Mouse (Mus musculus): ENCODE measurements around the gene Nsd1. TPM values are rescaled to one million over a fixed set of nuclear protein-coding genes. Genes with fewer than 3 reads are reported as not detected.

Nsd1 gene
- polyA plus RNA-seq, 1 experiment from 2014 or later: 52.3 TPM

- Histone ChIP-seq H3K4me1 (ENCODE audit: control insufficient read depth, insufficient read depth, low read length) (no peaks in the 10 kb centered on the region), H3K9ac (ENCODE audit: low read length) (no peak overlapping the region), H3K4me3 (ENCODE audit: low read depth, low read length) (no peak overlapping the region), H3K36me3 (ENCODE audit: control insufficient read depth, insufficient read depth, low read length) (peaks cover 88% of the 10 kb centered on the region), H3K9me3 (replicated peaks; ENCODE audit: control insufficient read depth, low read length) (no peaks in the 10 kb centered on the region), H3K27ac (ENCODE audit: low read depth, low read length) (no peak overlapping the region), H3K27me3 (replicated peaks; ENCODE audit: control insufficient read depth, insufficient read depth, low read length) (no peaks in the 10 kb centered on the region), H3K4me2 (ENCODE audit: low read length) (no peak overlapping the region)
- ATAC-seq (no peak), DNase-seq (ENCODE audit: low spot score) (no peak)
- WGBS: 91% methylated on average over 8 of the region's 8 CpGs
Observed at GRCm38 (mm10) chr13:55312028-55312630, 102.5 kb downstream of the Nsd1 start.

GRCm38 (mm10) chr13:55313051-55313450 is 103.5 kb downstream of the Nsd1 start:
- Histone ChIP-seq H3K27ac (ENCODE audit: low read depth, low read length) (no peak overlapping the region), H3K36me3 (ENCODE audit: control insufficient read depth, insufficient read depth, low read length) (peaks cover 89% of the 10 kb centered on the region), H3K4me3 (ENCODE audit: low read depth, low read length) (no peak overlapping the region), H3K4me1 (ENCODE audit: control insufficient read depth, insufficient read depth, low read length) (no peaks in the 10 kb centered on the region), H3K27me3 (replicated peaks; ENCODE audit: control insufficient read depth, insufficient read depth, low read length) (no peaks in the 10 kb centered on the region), H3K4me2 (ENCODE audit: low read length) (no peak overlapping the region), H3K9ac (ENCODE audit: low read length) (no peak overlapping the region), H3K9me3 (replicated peaks; ENCODE audit: control insufficient read depth, low read length) (no peaks in the 10 kb centered on the region)
- 88% methylated on average over 9 of the region's 9 CpGs for WGBS
- ATAC-seq: no peak
- no peak for DNase-seq (ENCODE audit: low spot score)

GRCm38 (mm10) chr13:55314891-55315412 is 105.4 kb downstream of the Nsd1 start:
- Histone ChIP-seq H3K9ac (ENCODE audit: low read length) (no peak overlapping the region), H3K27ac (ENCODE audit: low read depth, low read length) (no peak overlapping the region), H3K9me3 (replicated peaks; ENCODE audit: control insufficient read depth, low read length) (no peaks in the 10 kb centered on the region), H3K4me3 (ENCODE audit: low read depth, low read length) (no peak overlapping the region), H3K4me2 (ENCODE audit: low read length) (no peak overlapping the region), H3K36me3 (ENCODE audit: control insufficient read depth, insufficient read depth, low read length) (peaks cover 94% of the 10 kb centered on the region), H3K4me1 (ENCODE audit: control insufficient read depth, insufficient read depth, low read length) (no peaks in the 10 kb centered on the region), H3K27me3 (replicated peaks; ENCODE audit: control insufficient read depth, insufficient read depth, low read length) (no peaks in the 10 kb centered on the region)
- ATAC-seq: no peak
- no peak for DNase-seq (ENCODE audit: low spot score)
- 88% methylated on average over 2 of the region's 2 CpGs for WGBS

- H3K9ac ChIP-seq (ENCODE audit: low read length): no peak overlapping the region
- H3K9me3 ChIP-seq (replicated peaks; ENCODE audit: control insufficient read depth, low read length): no peaks in the 10 kb centered on the region
- H3K4me3 ChIP-seq (ENCODE audit: low read depth, low read length): no peak overlapping the region
- no peaks in the 10 kb centered on the region for H3K27me3 ChIP-seq (replicated peaks; ENCODE audit: control insufficient read depth, insufficient read depth, low read length)
- peaks cover 18% of the 10 kb centered on the region for H3K4me1 ChIP-seq (ENCODE audit: control insufficient read depth, insufficient read depth, low read length)
- WGBS: 83% methylated on average over 3 of the region's 3 CpGs
- no peak overlapping the region for H3K4me2 ChIP-seq (ENCODE audit: low read length)
- DNase-seq (ENCODE audit: low spot score): no peak
- no peak for ATAC-seq
- H3K27ac ChIP-seq (ENCODE audit: low read depth, low read length): no peak overlapping the region
- peaks cover 71% of the 10 kb centered on the region for H3K36me3 ChIP-seq (ENCODE audit: control insufficient read depth, insufficient read depth, low read length)
Observed at GRCm38 (mm10) chr13:55318351-55318750, 108.8 kb downstream of the Nsd1 start.

GRCm38 (mm10) chr13:55319931-55320533 is 110.5 kb downstream of the Nsd1 start, which contains the start of gene Prelid1:
Gene Prelid1, plus strand, starts transcription at chr13:55320500.
- H3K4me1 ChIP-seq (ENCODE audit: control insufficient read depth, insufficient read depth, low read length): peaks cover 18% of the 10 kb centered on the region
- peak within 1 kb of the TSS; percentile 53; the same call in 1 of the 2 replicates for H3K27ac ChIP-seq (ENCODE audit: low read depth, low read length)
- peak within 1 kb of the TSS; percentile 93 for H3K4me3 ChIP-seq (ENCODE audit: low read depth, low read length)
- ATAC-seq: no peak
- no peaks in the 10 kb centered on the region for H3K9me3 ChIP-seq (replicated peaks; ENCODE audit: control insufficient read depth, low read length)
- 89% methylated on average over 4 of the region's 4 CpGs for WGBS
- peak within 1 kb of the TSS; percentile 96 for H3K4me2 ChIP-seq (ENCODE audit: low read length)
- H3K36me3 ChIP-seq (ENCODE audit: control insufficient read depth, insufficient read depth, low read length): peaks cover 69% of the 10 kb centered on the region
- no peaks in the 10 kb centered on the region for H3K27me3 ChIP-seq (replicated peaks; ENCODE audit: control insufficient read depth, insufficient read depth, low read length)
- no peak for DNase-seq (ENCODE audit: low spot score)
- H3K9ac ChIP-seq (ENCODE audit: low read length): peak within 1 kb of the TSS; percentile 92

GRCm38 (mm10) chr13:55321434-55322129 is 112.0 kb downstream of the Nsd1 start, which contains the start of gene Rab24:
Gene Rab24, minus strand, starts transcription at chr13:55321946.
- H3K4me3 ChIP-seq (ENCODE audit: low read depth, low read length): peak within 1 kb of the TSS; percentile 93
- DNase-seq (ENCODE audit: low spot score) (peak; percentile 95), ATAC-seq (peak; percentile 96)
- H3K4me2 ChIP-seq (ENCODE audit: low read length): peak within 1 kb of the TSS; percentile 96
- H3K36me3 ChIP-seq (ENCODE audit: control insufficient read depth, insufficient read depth, low read length): peaks cover 71% of the 10 kb centered on the region
- peak within 1 kb of the TSS; percentile 92 for H3K9ac ChIP-seq (ENCODE audit: low read length)
- H3K27me3 ChIP-seq (replicated peaks; ENCODE audit: control insufficient read depth, insufficient read depth, low read length): no peaks in the 10 kb centered on the region
- H3K27ac ChIP-seq (ENCODE audit: low read depth, low read length): peak within 1 kb of the TSS; percentile 54
- H3K4me1 ChIP-seq (ENCODE audit: control insufficient read depth, insufficient read depth, low read length): peaks cover 18% of the 10 kb centered on the region
- WGBS: under 1% methylated on average over 72 of the region's 73 CpGs
- no peaks in the 10 kb centered on the region for H3K9me3 ChIP-seq (replicated peaks; ENCODE audit: control insufficient read depth, low read length)

GRCm38 (mm10) chr13:55322130-55322825 is 112.7 kb downstream of the Nsd1 start:
- Histone ChIP-seq H3K27ac (ENCODE audit: low read depth, low read length) (peak overlapping the region; percentile 54), H3K4me1 (ENCODE audit: control insufficient read depth, insufficient read depth, low read length) (peaks cover 22% of the 10 kb centered on the region), H3K4me3 (ENCODE audit: low read depth, low read length) (peak overlapping the region; percentile 93), H3K9ac (ENCODE audit: low read length) (peak overlapping the region; percentile 92), H3K27me3 (replicated peaks; ENCODE audit: control insufficient read depth, insufficient read depth, low read length) (no peaks in the 10 kb centered on the region), H3K36me3 (ENCODE audit: control insufficient read depth, insufficient read depth, low read length) (peaks cover 68% of the 10 kb centered on the region), H3K9me3 (replicated peaks; ENCODE audit: control insufficient read depth, low read length) (no peaks in the 10 kb centered on the region), H3K4me2 (ENCODE audit: low read length) (peak overlapping the region; percentile 96)
- 2% methylated on average over 31 of the region's 31 CpGs for WGBS
- DNase-seq (ENCODE audit: low spot score): peak; percentile 67
- peak; percentile 10 for ATAC-seq

GRCm38 (mm10) chr13:55325596-55325995 is 116.0 kb downstream of the Nsd1 start:
- Histone ChIP-seq H3K36me3 (ENCODE audit: control insufficient read depth, insufficient read depth, low read length) (peaks cover 39% of the 10 kb centered on the region), H3K9ac (ENCODE audit: low read length) (no peak overlapping the region), H3K27ac (ENCODE audit: low read depth, low read length) (no peak overlapping the region), H3K4me1 (ENCODE audit: control insufficient read depth, insufficient read depth, low read length) (peaks cover 37% of the 10 kb centered on the region), H3K4me3 (ENCODE audit: low read depth, low read length) (no peak overlapping the region), H3K9me3 (replicated peaks; ENCODE audit: control insufficient read depth, low read length) (no peaks in the 10 kb centered on the region), H3K4me2 (ENCODE audit: low read length) (no peak overlapping the region), H3K27me3 (replicated peaks; ENCODE audit: control insufficient read depth, insufficient read depth, low read length) (no peaks in the 10 kb centered on the region)
- ATAC-seq: no peak
- no peak for DNase-seq (ENCODE audit: low spot score)
- 79% methylated on average over 11 of the region's 11 CpGs for WGBS

Measured in forebrain, embryonic 14.5 days (tissue).